Mouse (Mus musculus): ENCODE data around the gene Olfr699. TPM values are rescaled to one million over a fixed set of nuclear protein-coding genes. Genes with fewer than 3 reads are reported as not detected.
"Not testable (repeated sequence)": the region's sequence is repeated elsewhere in the genome, so short reads cannot be mapped to it uniquely, and the experiment has no call there.

The Olfr699 gene
- polyA plus RNA-seq (2012; rRNA removed): not detected in 2 replicates

DNA sequence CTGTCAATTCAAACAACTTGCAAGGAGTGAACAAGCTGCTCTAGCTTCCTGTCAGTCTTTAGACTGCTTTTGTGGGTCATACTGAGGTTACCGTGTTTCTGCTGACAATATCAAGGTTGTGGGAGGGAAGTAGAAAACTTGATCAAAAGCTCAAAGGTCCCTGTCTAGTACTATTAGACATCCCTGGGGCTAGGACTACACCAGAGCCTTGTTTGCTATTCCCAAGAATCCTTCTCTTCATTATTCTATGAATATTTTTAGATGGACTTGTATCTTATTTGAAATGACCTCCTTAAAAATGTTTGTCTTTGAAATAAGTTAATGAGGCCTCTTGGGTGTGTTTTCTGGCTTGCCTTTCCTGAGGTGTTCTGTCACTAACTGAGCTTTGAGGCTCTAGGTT, at the start of gene Olfr699:
Gene Olfr699 (minus strand): TSS at position 101 of the 400 bp plus-strand sequence.
- no peak for DNase-seq (ENCODE audit: extremely low spot score in 1 of 2, low spot score in 1 of 2)

DNA sequence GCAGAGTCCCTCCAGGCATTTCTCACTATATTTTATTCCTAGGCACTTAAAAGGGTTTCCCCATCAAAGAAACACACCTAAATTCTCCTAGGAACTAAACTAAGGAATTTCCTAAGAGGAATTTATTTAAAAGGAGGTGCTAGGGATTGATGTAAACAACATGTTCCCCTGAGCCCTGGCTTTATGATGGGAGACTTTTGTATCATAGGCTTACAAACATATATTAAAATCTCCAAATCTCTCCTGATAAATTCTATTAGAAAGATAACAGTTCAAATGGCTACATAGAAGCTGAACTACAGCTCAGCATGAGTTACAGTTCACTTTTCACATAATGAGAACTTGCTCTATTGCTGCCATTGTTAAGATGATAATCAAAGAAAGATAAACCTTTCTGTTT, 40.8 kb upstream of the Olfr699 start, which contains the start of gene Olfr702:
Gene Olfr702 (minus strand): TSS at position 101 of the 400 bp plus-strand sequence.
- no peak for DNase-seq (ENCODE audit: extremely low spot score in 1 of 2, low spot score in 1 of 2)

DNA sequence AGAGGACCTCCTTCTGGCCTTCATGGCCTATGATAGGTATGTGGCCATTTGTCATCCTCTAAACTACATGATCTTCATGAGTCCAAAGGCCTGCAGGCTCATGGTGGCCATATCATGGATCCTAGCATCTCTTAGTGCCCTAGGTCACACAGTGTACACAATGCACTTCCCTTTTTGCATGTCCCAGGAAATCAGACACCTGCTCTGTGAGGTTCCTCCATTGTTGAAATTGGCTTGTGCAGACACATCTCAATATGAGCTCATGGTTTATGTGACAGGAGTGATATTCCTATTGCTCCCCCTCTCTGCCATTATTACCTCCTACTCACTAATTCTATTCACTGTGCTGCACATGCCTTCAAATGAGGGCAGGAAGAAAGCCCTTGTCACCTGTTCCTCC, 25.4 kb upstream of the Olfr699 start:
- DNase-seq (ENCODE audit: extremely low spot score in 1 of 2, low spot score in 1 of 2): no peak

DNA sequence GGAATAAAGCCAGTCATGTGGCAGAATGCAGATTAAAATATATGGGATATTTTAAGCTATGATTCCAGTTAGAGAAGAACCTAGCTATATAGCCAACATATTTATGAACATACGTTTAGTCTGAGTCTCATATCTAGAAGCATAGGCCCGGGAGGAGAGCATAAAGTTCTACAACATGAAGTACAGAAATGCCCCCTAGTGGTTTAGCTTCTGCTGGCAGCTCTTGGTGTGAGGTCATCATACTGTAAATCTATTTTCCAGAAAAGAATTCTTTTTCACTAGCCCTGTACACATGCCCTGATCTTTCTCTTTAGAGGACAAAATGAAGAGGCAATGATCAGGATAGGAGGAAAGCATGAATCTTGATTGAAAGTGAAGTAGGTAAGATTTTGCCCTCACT, 22.8 kb upstream of the Olfr699 start:
- peak in 1 of 2 experiments; percentile 19 for DNase-seq (ENCODE audit: extremely low spot score in 1 of 2, low spot score in 1 of 2)

DNA sequence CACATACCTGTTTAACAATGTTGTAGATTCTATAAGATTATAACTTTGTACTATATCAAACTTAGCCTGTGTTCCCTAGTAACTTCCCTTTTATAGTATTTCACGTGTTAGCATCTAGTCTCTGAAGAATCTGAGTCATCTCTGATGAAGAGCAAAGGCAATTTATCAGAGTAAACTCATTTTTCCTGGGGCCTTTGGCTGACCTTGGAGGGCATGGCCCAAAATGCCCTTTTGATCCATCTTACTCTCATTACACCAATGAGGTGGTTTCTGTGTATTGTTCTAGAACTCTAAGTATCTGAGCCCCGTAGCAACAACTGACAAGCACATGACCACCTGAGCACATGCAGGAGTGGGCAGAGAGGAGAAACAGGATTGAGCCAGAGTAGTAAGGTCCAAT, 20.8 kb upstream of the Olfr699 start, which contains the start of gene Olfr701:
Gene Olfr701 (plus strand): TSS at position 301 of the 400 bp plus-strand sequence.
- no peak for DNase-seq (ENCODE audit: extremely low spot score in 1 of 2, low spot score in 1 of 2)

DNA sequence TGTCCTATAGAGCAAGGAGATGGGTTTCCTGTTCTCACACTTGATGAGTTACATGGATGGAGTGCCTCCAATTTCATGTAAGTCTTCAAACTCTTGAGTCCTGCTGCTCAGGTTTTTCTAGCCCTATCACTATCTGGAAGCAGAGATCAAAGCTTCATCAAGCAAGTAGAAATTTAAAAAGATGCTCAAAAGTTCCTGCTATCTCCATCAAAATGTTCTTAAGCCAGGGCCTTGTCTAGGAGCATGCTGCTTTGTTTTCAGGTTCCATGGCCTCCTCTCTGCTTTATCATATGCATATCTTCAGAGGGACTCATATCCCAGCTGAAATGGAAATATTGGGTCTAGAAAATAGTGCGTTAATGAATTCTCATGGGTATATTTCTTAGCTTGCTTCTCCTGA, 15.7 kb upstream of the Olfr699 start, which contains the start of gene Olfr700:
Gene Olfr700 (minus strand): TSS at position 101 of the 400 bp plus-strand sequence.
- DNase-seq (ENCODE audit: extremely low spot score in 1 of 2, low spot score in 1 of 2): no peak

DNA sequence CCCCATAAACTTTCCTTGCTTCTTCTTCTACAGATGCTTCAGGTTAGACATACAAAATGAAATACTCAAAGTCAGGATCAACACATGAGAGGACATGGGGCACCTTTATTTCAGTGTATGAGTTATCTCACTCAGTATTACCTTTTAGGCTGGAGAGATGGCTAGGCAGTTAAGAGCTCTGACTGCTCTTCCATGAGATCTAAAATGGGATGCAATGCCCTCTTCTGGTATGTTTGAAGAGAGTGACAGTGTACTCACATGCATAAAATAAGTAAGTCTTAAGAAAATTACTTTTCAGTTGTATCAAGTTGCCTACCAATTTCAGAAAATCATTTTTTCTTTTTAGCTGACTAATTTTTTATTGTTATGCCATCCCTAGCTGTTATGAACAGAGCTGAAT, 4.7 kb downstream of the Olfr699 start:
- peak in 1 of 2 experiments; percentile 2 for DNase-seq (ENCODE audit: extremely low spot score in 1 of 2, low spot score in 1 of 2)

DNA sequence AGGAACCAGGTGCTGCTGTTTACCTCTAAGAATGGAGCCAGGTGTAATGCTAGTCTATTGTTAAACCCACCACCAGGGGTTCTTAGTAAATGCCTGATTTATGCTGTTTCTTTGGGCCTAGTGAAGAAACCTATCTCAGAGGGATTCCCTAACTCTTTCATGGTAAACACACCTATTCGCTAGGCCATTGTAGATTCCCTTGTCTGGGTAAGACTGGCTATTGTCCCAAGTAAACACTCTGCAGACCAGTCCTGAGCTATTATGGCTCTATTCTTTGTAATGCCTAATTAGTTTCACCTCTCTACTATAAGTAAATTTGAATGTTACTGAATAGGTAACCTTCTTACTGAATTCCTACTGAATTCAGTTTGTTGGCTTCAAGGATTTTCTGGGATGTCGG, 32.0 kb downstream of the Olfr699 start:
- DNase-seq (ENCODE audit: extremely low spot score in 1 of 2, low spot score in 1 of 2): not testable (repeated sequence)

DNA sequence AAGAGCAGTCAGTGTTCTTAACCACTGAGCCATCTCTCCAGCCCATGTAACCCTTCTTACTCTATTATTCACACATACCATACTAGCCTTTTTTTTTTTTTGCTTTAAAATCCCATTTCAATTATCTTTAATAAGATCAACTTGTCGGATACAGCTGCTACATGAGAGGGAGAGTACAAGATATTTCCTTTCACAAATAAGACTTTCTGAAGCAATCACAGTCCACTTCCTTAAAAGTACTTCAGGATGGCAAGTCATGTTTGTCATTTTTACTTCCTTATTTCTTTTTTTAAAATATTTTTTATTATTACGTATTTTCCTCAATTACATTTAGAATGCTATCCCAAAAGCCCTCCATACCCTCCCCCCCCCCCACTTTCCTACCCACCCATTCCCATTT, 34.2 kb downstream of the Olfr699 start:
- no peak for DNase-seq (ENCODE audit: extremely low spot score in 1 of 2, low spot score in 1 of 2)

DNA sequence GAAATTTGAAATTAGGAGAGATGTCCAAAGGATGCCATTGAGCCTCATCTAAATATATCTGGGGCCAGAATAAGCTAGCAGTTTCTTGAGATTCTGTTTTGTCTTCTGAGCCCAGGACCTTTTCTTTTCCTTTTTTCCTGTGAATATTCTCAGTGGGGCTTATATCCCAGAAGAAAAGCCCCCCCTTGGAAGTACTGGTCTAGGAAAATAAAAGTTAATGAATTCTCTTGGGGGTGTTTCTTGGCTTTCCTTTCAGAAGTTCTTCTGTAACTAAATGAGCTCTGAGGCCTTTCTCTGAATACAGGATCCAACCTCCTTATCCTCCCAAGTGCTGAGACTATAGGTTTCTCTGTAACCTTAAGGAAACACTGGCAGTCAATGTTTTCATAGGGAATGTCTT, 37.7 kb downstream of the Olfr699 start, which contains the start of gene Olfr698:
Gene Olfr698 (minus strand): TSS at position 101 of the 400 bp plus-strand sequence.
- no peak for DNase-seq (ENCODE audit: extremely low spot score in 1 of 2, low spot score in 1 of 2)

DNA sequence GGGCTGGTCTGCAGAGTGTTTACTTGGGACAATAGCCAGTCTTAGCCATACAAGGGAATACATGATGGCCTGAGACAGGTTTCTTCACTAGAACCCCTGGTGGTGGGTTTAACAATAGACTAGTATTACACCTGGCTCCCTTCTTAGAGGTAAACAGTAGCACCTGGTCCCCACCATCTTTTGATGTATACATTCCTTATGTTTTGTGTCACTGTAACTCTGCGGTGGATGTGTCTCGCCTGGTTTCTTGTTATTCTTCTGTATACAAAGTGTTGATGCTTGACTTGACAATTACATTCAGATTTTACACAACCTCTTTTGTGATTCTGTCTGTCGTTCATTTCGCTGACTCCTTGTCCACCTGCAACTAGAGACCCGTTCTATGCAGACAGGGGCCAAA, 47.2 kb downstream of the Olfr699 start:
- DNase-seq (ENCODE audit: extremely low spot score in 1 of 2, low spot score in 1 of 2): no peak

DNA sequence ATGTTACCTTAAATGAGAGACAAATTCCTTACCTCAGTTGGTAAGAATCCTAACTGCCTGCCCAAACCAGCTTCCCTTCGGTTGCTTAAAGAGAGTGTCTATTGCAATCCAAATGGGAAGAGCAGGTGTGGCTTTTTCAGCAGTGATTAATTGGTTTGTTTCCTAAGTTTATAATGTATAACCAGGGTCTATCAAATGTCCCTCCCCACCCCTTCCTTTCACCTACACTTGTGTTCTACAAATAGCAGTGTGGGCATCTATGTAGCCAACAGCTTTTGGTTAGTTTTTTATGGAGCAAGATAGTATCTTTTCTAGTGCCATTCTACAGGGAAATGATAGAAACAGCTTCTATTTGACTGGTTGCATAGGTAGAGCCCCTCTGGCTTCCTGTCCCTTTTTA, 50.7 kb downstream of the Olfr699 start, which contains the start of gene Olfr697:
Gene Olfr697 (minus strand): TSS at position 101 of the 400 bp plus-strand sequence.
- no peak for DNase-seq (ENCODE audit: extremely low spot score in 1 of 2, low spot score in 1 of 2)

Other genes starting within 250 kb of the Olfr699 start
- gene Olfr693, start 112.6 kb downstream of the Olfr699 start, polyA plus RNA-seq (2012; rRNA removed): not detected in 2 replicates
- gene Olfr694, start 101.4 kb downstream of the Olfr699 start, polyA plus RNA-seq (2012; rRNA removed): not detected in 2 replicates
- gene Olfr695, start 76.8 kb downstream of the Olfr699 start, polyA plus RNA-seq (2012; rRNA removed): 0.02 TPM in 1 of 2 replicates, not detected in the other
- gene Olfr697, start 50.8 kb downstream of the Olfr699 start, polyA plus RNA-seq (2012; rRNA removed): not detected in 2 replicates
- not detected in 2 replicates for gene Olfr698, start 37.8 kb downstream of the Olfr699 start, polyA plus RNA-seq (2012; rRNA removed)
- not detected in 2 replicates for gene Olfr700, start 15.6 kb upstream of the Olfr699 start, polyA plus RNA-seq (2012; rRNA removed)
- not detected in 2 replicates for gene Olfr701, start 20.9 kb upstream of the Olfr699 start, polyA plus RNA-seq (2012; rRNA removed)
- not detected in 2 replicates for gene Olfr702, start 40.7 kb upstream of the Olfr699 start, polyA plus RNA-seq (2012; rRNA removed)
- gene Olfr703, start 50.2 kb upstream of the Olfr699 start, polyA plus RNA-seq (2012; rRNA removed): not detected in 2 replicates
- not detected in 2 replicates for gene Olfr704, start 70.0 kb upstream of the Olfr699 start, polyA plus RNA-seq (2012; rRNA removed)
- not detected in 2 replicates for gene Olfr705, start 83.7 kb upstream of the Olfr699 start, polyA plus RNA-seq (2012; rRNA removed)
- gene Olfr706, start 95.0 kb upstream of the Olfr699 start, polyA plus RNA-seq (2012; rRNA removed): not detected in 2 replicates
- not detected in 2 replicates for gene Olfr707, start 108.0 kb upstream of the Olfr699 start, polyA plus RNA-seq (2012; rRNA removed)
- gene Olfr1532-ps1, start 114.8 kb upstream of the Olfr699 start, polyA plus RNA-seq (2012; rRNA removed): not detected in 2 replicates
- not detected in 2 replicates for gene Olfr709-ps1, start 139.0 kb upstream of the Olfr699 start, polyA plus RNA-seq (2012; rRNA removed)
- not detected in 2 replicates for gene Olfr710, start 155.1 kb upstream of the Olfr699 start, polyA plus RNA-seq (2012; rRNA removed)
- not detected in 2 replicates for gene Olfr6, start 170.7 kb upstream of the Olfr699 start, polyA plus RNA-seq (2012; rRNA removed)
- not detected in 2 replicates for gene Olfr711, start 182.3 kb upstream of the Olfr699 start, polyA plus RNA-seq (2012; rRNA removed)
- gene Olfr2, start 212.9 kb upstream of the Olfr699 start, polyA plus RNA-seq (2012; rRNA removed): not detected in 2 replicates
- gene Olfr713, start 238.0 kb upstream of the Olfr699 start, polyA plus RNA-seq (2012; rRNA removed): not detected in 2 replicates

All from frontal cortex, adult 2 months (tissue).